Mouse (Mus musculus): ENCODE results near the gene Acsm4.

DNA sequence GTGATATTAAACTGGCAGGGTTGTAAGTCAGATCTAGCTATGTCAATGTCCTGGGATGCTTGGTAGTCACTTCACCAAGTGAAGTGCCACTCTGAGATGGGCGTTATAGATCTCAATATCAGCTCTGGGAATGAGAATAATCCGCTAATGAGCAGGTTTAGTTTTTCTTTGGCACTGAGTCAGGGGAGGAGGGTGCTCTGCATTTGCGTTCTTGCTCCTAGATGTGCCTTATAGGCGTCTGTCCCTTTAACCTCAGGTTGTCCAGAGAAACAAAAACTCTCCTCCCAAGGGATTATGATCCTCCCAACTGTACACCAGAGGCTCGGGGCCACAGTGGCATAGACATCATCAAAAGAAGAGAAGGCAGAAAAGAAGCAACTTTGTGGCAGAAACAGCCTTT, at the start of gene Acsm4:
- TF ChIP-seq CTCF (IDR thresholded peaks at IDR 0.05; ENCODE audit: control insufficient read depth, insufficient read depth, insufficient replicate concordance, low read depth, low read length), result no peak
- no peak for TF ChIP-seq POLR2A (IDR thresholded peaks at IDR 0.05; ENCODE audit: control insufficient read depth, low read depth, low read length)
